Mouse (Mus musculus): ENCODE results near the gene Lnx2. TPM values are rescaled to one million over a fixed set of nuclear protein-coding genes. Genes with fewer than 3 reads are reported as not detected.

Gene Lnx2
- polyA plus RNA-seq, 1 experiment from 2014 or later = 13.0 TPM

GRCm38 (mm10) chr5:147063215-147063661 is 13.1 kb downstream of the Lnx2 start:
- Histone ChIP-seq H3K4me2 (ENCODE audit: low read length) (peak overlapping the region; percentile 31), H3K27me3 (ENCODE audit: control insufficient read depth, insufficient read depth, low read length) (no peaks in the 10 kb centered on the region), H3K27ac (replicated peaks in 1 of 2; ENCODE audit: control insufficient read depth in 1 of 2, insufficient read depth in 1 of 2, low read depth in 2 of 2, low read length in 2 of 2) (peak overlapping the region in 1 of 2 experiments; percentile 31; a peak in 1 of 4 replicates), H3K9me3 (ENCODE audit: control insufficient read depth, low read length) (no peaks in the 10 kb centered on the region), H3K4me3 (ENCODE audit: control insufficient read depth in 1 of 2, insufficient read depth in 1 of 2, low read depth in 1 of 2, low read length in 2 of 2) (no peak overlapping the region), H3K9ac (ENCODE audit: low read length) (0 out of 2 replicates have a peak overlapping the region, but pooled peaks have one; percentile 5), H3K4me1 (ENCODE audit: control insufficient read depth in 2 of 2, insufficient read depth in 2 of 2, low read length in 2 of 2) (peaks cover 4 to 22% of the 10 kb centered on the region in 2 experiments), H3K36me3 (ENCODE audit: control insufficient read depth, insufficient read depth, low read length) (no peaks in the 10 kb centered on the region)
- ATAC-seq (ENCODE audit: insufficient number of reproducible peaks, insufficient read depth, low FRiP score, low read depth) = no peak
- 37% methylated on average over 8 of the region's 8 CpGs for WGBS

- WGBS = 91% methylated on average over 2 of the region's 2 CpGs
- no peak overlapping the region for H3K27ac ChIP-seq (replicated peaks in 1 of 2; ENCODE audit: control insufficient read depth in 1 of 2, insufficient read depth in 1 of 2, low read depth in 2 of 2, low read length in 2 of 2)
- no peaks in the 10 kb centered on the region for H3K27me3 ChIP-seq (ENCODE audit: control insufficient read depth, insufficient read depth, low read length)
- H3K9me3 ChIP-seq (ENCODE audit: control insufficient read depth, low read length) = no peaks in the 10 kb centered on the region
- ATAC-seq (ENCODE audit: insufficient number of reproducible peaks, insufficient read depth, low FRiP score, low read depth) = no peak
- no peaks in the 10 kb centered on the region for H3K36me3 ChIP-seq (ENCODE audit: control insufficient read depth, insufficient read depth, low read length)
- no peak overlapping the region for H3K9ac ChIP-seq (ENCODE audit: low read length)
- no peak overlapping the region for H3K4me3 ChIP-seq (ENCODE audit: control insufficient read depth in 1 of 2, insufficient read depth in 1 of 2, low read depth in 1 of 2, low read length in 2 of 2)
- no peak overlapping the region for H3K4me2 ChIP-seq (ENCODE audit: low read length)
- peaks cover 21 to 44% of the 10 kb centered on the region in 2 experiments for H3K4me1 ChIP-seq (ENCODE audit: control insufficient read depth in 2 of 2, insufficient read depth in 2 of 2, low read length in 2 of 2)
These were observed 16.4 kb downstream of the Lnx2 start for GRCm38 (mm10) chr5:147060024-147060423.

- no peak for ATAC-seq (ENCODE audit: insufficient number of reproducible peaks, insufficient read depth, low FRiP score, low read depth)
- Histone ChIP-seq H3K4me3 (ENCODE audit: control insufficient read depth in 1 of 2, insufficient read depth in 1 of 2, low read depth in 1 of 2, low read length in 2 of 2) (no peak overlapping the region), H3K9me3 (ENCODE audit: control insufficient read depth, low read length) (no peaks in the 10 kb centered on the region), H3K27me3 (ENCODE audit: control insufficient read depth, insufficient read depth, low read length) (no peaks in the 10 kb centered on the region), H3K9ac (ENCODE audit: low read length) (no peak overlapping the region), H3K4me1 (ENCODE audit: control insufficient read depth in 2 of 2, insufficient read depth in 2 of 2, low read length in 2 of 2) (peaks cover 21 to 44% of the 10 kb centered on the region in 2 experiments), H3K36me3 (ENCODE audit: control insufficient read depth, insufficient read depth, low read length) (no peaks in the 10 kb centered on the region), H3K27ac (replicated peaks in 1 of 2; ENCODE audit: control insufficient read depth in 1 of 2, insufficient read depth in 1 of 2, low read depth in 2 of 2, low read length in 2 of 2) (no peak overlapping the region), H3K4me2 (ENCODE audit: low read length) (no peak overlapping the region)
- WGBS = 86% methylated on average over 9 of the region's 9 CpGs
These were observed 17.1 kb downstream of the Lnx2 start for GRCm38 (mm10) chr5:147059319-147059718.

- Histone ChIP-seq H3K27me3 (ENCODE audit: control insufficient read depth, insufficient read depth, low read length) (no peaks in the 10 kb centered on the region), H3K4me2 (ENCODE audit: low read length) (no peak overlapping the region), H3K36me3 (ENCODE audit: control insufficient read depth, insufficient read depth, low read length) (no peaks in the 10 kb centered on the region), H3K4me1 (ENCODE audit: control insufficient read depth in 2 of 2, insufficient read depth in 2 of 2, low read length in 2 of 2) (peaks cover 25 to 46% of the 10 kb centered on the region in 2 experiments), H3K27ac (replicated peaks in 1 of 2; ENCODE audit: control insufficient read depth in 1 of 2, insufficient read depth in 1 of 2, low read depth in 2 of 2, low read length in 2 of 2) (no peak overlapping the region), H3K4me3 (ENCODE audit: control insufficient read depth in 1 of 2, insufficient read depth in 1 of 2, low read depth in 1 of 2, low read length in 2 of 2) (no peak overlapping the region), H3K9ac (ENCODE audit: low read length) (no peak overlapping the region), H3K9me3 (ENCODE audit: control insufficient read depth, low read length) (no peaks in the 10 kb centered on the region)
- no peak for ATAC-seq (ENCODE audit: insufficient number of reproducible peaks, insufficient read depth, low FRiP score, low read depth)
- 94% methylated on average over 5 of the region's 5 CpGs for WGBS
These were observed 17.7 kb downstream of the Lnx2 start for GRCm38 (mm10) chr5:147058661-147059060.

GRCm38 (mm10) chr5:147057626-147058414 is 18.6 kb downstream of the Lnx2 start:
- no peaks in the 10 kb centered on the region for H3K27me3 ChIP-seq (ENCODE audit: control insufficient read depth, insufficient read depth, low read length)
- no peak overlapping the region for H3K4me3 ChIP-seq (ENCODE audit: control insufficient read depth in 1 of 2, insufficient read depth in 1 of 2, low read depth in 1 of 2, low read length in 2 of 2)
- no peak overlapping the region for H3K4me2 ChIP-seq (ENCODE audit: low read length)
- WGBS = 49% methylated on average over 9 of the region's 9 CpGs
- H3K9me3 ChIP-seq (ENCODE audit: control insufficient read depth, low read length) = no peaks in the 10 kb centered on the region
- H3K9ac ChIP-seq (ENCODE audit: low read length) = no peak overlapping the region
- no peak for ATAC-seq (ENCODE audit: insufficient number of reproducible peaks, insufficient read depth, low FRiP score, low read depth)
- no peak overlapping the region for H3K27ac ChIP-seq (replicated peaks in 1 of 2; ENCODE audit: control insufficient read depth in 1 of 2, insufficient read depth in 1 of 2, low read depth in 2 of 2, low read length in 2 of 2)
- no peaks in the 10 kb centered on the region for H3K36me3 ChIP-seq (ENCODE audit: control insufficient read depth, insufficient read depth, low read length)
- H3K4me1 ChIP-seq (ENCODE audit: control insufficient read depth in 2 of 2, insufficient read depth in 2 of 2, low read length in 2 of 2) = peaks cover 24 to 37% of the 10 kb centered on the region in 2 experiments

GRCm38 (mm10) chr5:147056712-147057290 is 19.6 kb downstream of the Lnx2 start:
- H3K27ac ChIP-seq (replicated peaks in 1 of 2; ENCODE audit: control insufficient read depth in 1 of 2, insufficient read depth in 1 of 2, low read depth in 2 of 2, low read length in 2 of 2) = 0 out of 4 replicates have a peak overlapping the region, but pooled peaks of 1 of the 2 experiments have one; percentile 1
- H3K4me1 ChIP-seq (ENCODE audit: control insufficient read depth in 2 of 2, insufficient read depth in 2 of 2, low read length in 2 of 2) = peaks cover 25 to 45% of the 10 kb centered on the region in 2 experiments

GRCm38 (mm10) chr5:147055572-147056245 is 20.7 kb downstream of the Lnx2 start:
- peaks cover 33 to 56% of the 10 kb centered on the region in 2 experiments for H3K4me1 ChIP-seq (ENCODE audit: control insufficient read depth in 2 of 2, insufficient read depth in 2 of 2, low read length in 2 of 2)
- H3K9me3 ChIP-seq (ENCODE audit: control insufficient read depth, low read length) = no peaks in the 10 kb centered on the region
- H3K4me2 ChIP-seq (ENCODE audit: low read length) = no peak overlapping the region
- no peak overlapping the region for H3K4me3 ChIP-seq (ENCODE audit: control insufficient read depth in 1 of 2, insufficient read depth in 1 of 2, low read depth in 1 of 2, low read length in 2 of 2)
- H3K36me3 ChIP-seq (ENCODE audit: control insufficient read depth, insufficient read depth, low read length) = no peaks in the 10 kb centered on the region
- WGBS = 83% methylated on average over 6 of the region's 6 CpGs
- ATAC-seq (ENCODE audit: insufficient number of reproducible peaks, insufficient read depth, low FRiP score, low read depth) = 0 out of 2 replicates have a peak, but pooled peaks have one; percentile 22
- no peak overlapping the region for H3K27ac ChIP-seq (replicated peaks in 1 of 2; ENCODE audit: control insufficient read depth in 1 of 2, insufficient read depth in 1 of 2, low read depth in 2 of 2, low read length in 2 of 2)
- H3K27me3 ChIP-seq (ENCODE audit: control insufficient read depth, insufficient read depth, low read length) = no peaks in the 10 kb centered on the region
- H3K9ac ChIP-seq (ENCODE audit: low read length) = no peak overlapping the region

More at GRCm38 (mm10) chr5:147056712-147057290, 19.6 kb downstream of the Lnx2 start:
- Histone ChIP-seq H3K9ac (ENCODE audit: low read length) (no peak overlapping the region), H3K4me3 (ENCODE audit: control insufficient read depth in 1 of 2, insufficient read depth in 1 of 2, low read depth in 1 of 2, low read length in 2 of 2) (no peak overlapping the region), H3K4me2 (ENCODE audit: low read length) (no peak overlapping the region), H3K27me3 (ENCODE audit: control insufficient read depth, insufficient read depth, low read length) (no peaks in the 10 kb centered on the region), H3K9me3 (ENCODE audit: control insufficient read depth, low read length) (no peaks in the 10 kb centered on the region), H3K36me3 (ENCODE audit: control insufficient read depth, insufficient read depth, low read length) (no peaks in the 10 kb centered on the region)
- ATAC-seq (ENCODE audit: insufficient number of reproducible peaks, insufficient read depth, low FRiP score, low read depth) = no peak
- WGBS = 84% methylated on average over 10 of the region's 10 CpGs

Data from heart, embryonic 14.5 days (tissue).